Mouse (Mus musculus): Measurements from ENCODE around the gene Mettl26. TPM values are rescaled to one million over a fixed set of nuclear protein-coding genes. Genes with fewer than 3 reads are reported as not detected.

The Mettl26 gene
- polyA plus RNA-seq, 1 experiment from 2014 or later = 50.7 TPM

GRCm38 (mm10) chr17:25880913-25881641, 6.2 kb downstream of the Mettl26 start:
- Histone ChIP-seq H3K4me2 (replicated peaks; ENCODE audit: low read depth, low read length) (no peak overlapping the region), H3K9ac (replicated peaks; ENCODE audit: low read depth) (no peak overlapping the region), H3K4me1 (ENCODE audit: insufficient read depth, low read depth, low read length) (peaks cover 2% of the 10 kb centered on the region; the same call in 1 of the 2 replicates), H3K9me3 (ENCODE audit: low read length) (no peaks in the 10 kb centered on the region), H3K36me3 (ENCODE audit: insufficient read depth, low read length) (peaks cover 9% of the 10 kb centered on the region; the same call in 1 of the 2 replicates), H3K27ac (ENCODE audit: low read length) (no peak overlapping the region), H3K4me3 (ENCODE audit: low read depth, low read length) (no peak overlapping the region), H3K27me3 (replicated peaks; ENCODE audit: insufficient read depth, low read length) (no peaks in the 10 kb centered on the region)
- TF ChIP-seq EP300 (IDR thresholded peaks at IDR 0.05) = no peak
- TF ChIP-seq CTCF (IDR thresholded peaks at IDR 0.05) = no peak
- DNase-seq (ENCODE audit: low spot score) (no peak), ATAC-seq (no peak)
- 25% methylated on average over 5 of the region's 5 CpGs for WGBS

GRCm38 (mm10) chr17:25881691-25882090, 6.8 kb downstream of the Mettl26 start:
- Histone ChIP-seq H3K27me3 (replicated peaks; ENCODE audit: insufficient read depth, low read length) (no peaks in the 10 kb centered on the region), H3K4me2 (replicated peaks; ENCODE audit: low read depth, low read length) (no peak overlapping the region), H3K4me1 (ENCODE audit: insufficient read depth, low read depth, low read length) (no peaks in the 10 kb centered on the region), H3K27ac (ENCODE audit: low read length) (no peak overlapping the region), H3K9ac (replicated peaks; ENCODE audit: low read depth) (no peak overlapping the region), H3K4me3 (ENCODE audit: low read depth, low read length) (no peak overlapping the region), H3K36me3 (ENCODE audit: insufficient read depth, low read length) (peaks cover 9% of the 10 kb centered on the region; the same call in 1 of the 2 replicates), H3K9me3 (ENCODE audit: low read length) (no peaks in the 10 kb centered on the region)
- DNase-seq (ENCODE audit: low spot score) (no peak), ATAC-seq (no peak)
- 52% methylated on average over 4 of the region's 4 CpGs for WGBS
- no peak for TF ChIP-seq EP300 (IDR thresholded peaks at IDR 0.05)

GRCm38 (mm10) chr17:25882306-25882705, 7.4 kb downstream of the Mettl26 start:
- ATAC-seq = no peak
- H3K9ac ChIP-seq (replicated peaks; ENCODE audit: low read depth) = no peak overlapping the region
- peaks cover 9% of the 10 kb centered on the region; the same call in 1 of the 2 replicates for H3K36me3 ChIP-seq (ENCODE audit: insufficient read depth, low read length)
- H3K27ac ChIP-seq (ENCODE audit: low read length) = no peak overlapping the region
- no peak overlapping the region for H3K4me2 ChIP-seq (replicated peaks; ENCODE audit: low read depth, low read length)
- H3K4me3 ChIP-seq (ENCODE audit: low read depth, low read length) = no peak overlapping the region
- TF ChIP-seq CTCF (IDR thresholded peaks at IDR 0.05) (peak; percentile 33), EP300 (IDR thresholded peaks at IDR 0.05) (no peak)
- H3K9me3 ChIP-seq (ENCODE audit: low read length) = no peaks in the 10 kb centered on the region
- no peaks in the 10 kb centered on the region for H3K27me3 ChIP-seq (replicated peaks; ENCODE audit: insufficient read depth, low read length)
- 49% methylated on average over 5 of the region's 5 CpGs for WGBS
- H3K4me1 ChIP-seq (ENCODE audit: insufficient read depth, low read depth, low read length) = no peaks in the 10 kb centered on the region
- DNase-seq (ENCODE audit: low spot score) = no peak

GRCm38 (mm10) chr17:25883268-25883667, 8.4 kb downstream of the Mettl26 start:
- DNase-seq (ENCODE audit: low spot score) = no peak
- WGBS = 86% methylated on average over 8 of the region's 8 CpGs

GRCm38 (mm10) chr17:25883824-25884223, 8.9 kb downstream of the Mettl26 start:
- no peak for DNase-seq (ENCODE audit: low spot score)
- Histone ChIP-seq H3K4me2 (replicated peaks; ENCODE audit: low read depth, low read length) (no peak overlapping the region), H3K36me3 (ENCODE audit: insufficient read depth, low read length) (peaks cover 9% of the 10 kb centered on the region; the same call in 1 of the 2 replicates), H3K9me3 (ENCODE audit: low read length) (no peaks in the 10 kb centered on the region), H3K4me3 (ENCODE audit: low read depth, low read length) (no peak overlapping the region), H3K27me3 (replicated peaks; ENCODE audit: insufficient read depth, low read length) (no peaks in the 10 kb centered on the region), H3K9ac (replicated peaks; ENCODE audit: low read depth) (no peak overlapping the region), H3K27ac (ENCODE audit: low read length) (no peak overlapping the region), H3K4me1 (ENCODE audit: insufficient read depth, low read depth, low read length) (no peaks in the 10 kb centered on the region)
- WGBS = 94% methylated on average over 3 of the region's 3 CpGs
- peak; percentile 14 for TF ChIP-seq CTCF (IDR thresholded peaks at IDR 0.05)
- TF ChIP-seq EP300 (IDR thresholded peaks at IDR 0.05) = no peak
- no peak for ATAC-seq

More at GRCm38 (mm10) chr17:25883268-25883667, 8.4 kb downstream of the Mettl26 start:
- Histone ChIP-seq H3K27me3 (replicated peaks; ENCODE audit: insufficient read depth, low read length) (no peaks in the 10 kb centered on the region), H3K9me3 (ENCODE audit: low read length) (no peaks in the 10 kb centered on the region), H3K27ac (ENCODE audit: low read length) (no peak overlapping the region), H3K36me3 (ENCODE audit: insufficient read depth, low read length) (peaks cover 9% of the 10 kb centered on the region; the same call in 1 of the 2 replicates), H3K4me1 (ENCODE audit: insufficient read depth, low read depth, low read length) (no peaks in the 10 kb centered on the region), H3K4me2 (replicated peaks; ENCODE audit: low read depth, low read length) (no peak overlapping the region), H3K9ac (replicated peaks; ENCODE audit: low read depth) (no peak overlapping the region), H3K4me3 (ENCODE audit: low read depth, low read length) (no peak overlapping the region)
- TF ChIP-seq EP300 (IDR thresholded peaks at IDR 0.05) (no peak), CTCF (IDR thresholded peaks at IDR 0.05) (no peak)
- ATAC-seq = no peak

- WGBS = 71% methylated on average over 4 of the region's 4 CpGs
- H3K9me3 ChIP-seq (ENCODE audit: low read length) = no peaks in the 10 kb centered on the region
- no peaks in the 10 kb centered on the region for H3K27me3 ChIP-seq (replicated peaks; ENCODE audit: insufficient read depth, low read length)
- H3K4me2 ChIP-seq (replicated peaks; ENCODE audit: low read depth, low read length) = no peak overlapping the region
- no peak overlapping the region for H3K27ac ChIP-seq (ENCODE audit: low read length)
- ATAC-seq (no peak), DNase-seq (ENCODE audit: low spot score) (no peak)
- no peak for TF ChIP-seq EP300 (IDR thresholded peaks at IDR 0.05)
- TF ChIP-seq CTCF (IDR thresholded peaks at IDR 0.05) = peak; percentile 61
- peaks cover 9% of the 10 kb centered on the region; the same call in 1 of the 2 replicates for H3K36me3 ChIP-seq (ENCODE audit: insufficient read depth, low read length)
- H3K4me1 ChIP-seq (ENCODE audit: insufficient read depth, low read depth, low read length) = no peaks in the 10 kb centered on the region
- H3K9ac ChIP-seq (replicated peaks; ENCODE audit: low read depth) = no peak overlapping the region
- no peak overlapping the region for H3K4me3 ChIP-seq (ENCODE audit: low read depth, low read length)
Measured at GRCm38 (mm10) chr17:25885636-25886035, 10.8 kb downstream of the Mettl26 start.

All from lung, postnatal 0 days (tissue).